Mouse (Mus musculus): Measurements from ENCODE around the gene Marc2.
A peak's percentile ranks its signal among the peaks of the same experiment; 100 is the strongest.

Gene Marc2

GRCm38 (mm10) chr1:184808418-184809012 lies 37.7 kb downstream of the Marc2 start:
- DNase-seq (ENCODE audit: low spot score in 2 of 2) = no peak

- no peak for DNase-seq (ENCODE audit: low spot score in 2 of 2)
Measured at GRCm38 (mm10) chr1:184807627-184808417, 38.4 kb downstream of the Marc2 start.

GRCm38 (mm10) chr1:184807123-184807522 lies 39.1 kb downstream of the Marc2 start:
- no peak for DNase-seq (ENCODE audit: low spot score in 2 of 2)

- no peak for DNase-seq (ENCODE audit: low spot score in 2 of 2)
Measured at GRCm38 (mm10) chr1:184805749-184806148, 40.5 kb downstream of the Marc2 start.

GRCm38 (mm10) chr1:184793163-184793876 lies 52.9 kb downstream of the Marc2 start:
- peak; percentile 29 to 39 for DNase-seq (ENCODE audit: low spot score in 2 of 2)

GRCm38 (mm10) chr1:184791109-184791508 lies 55.1 kb downstream of the Marc2 start:
- no peak for DNase-seq (ENCODE audit: low spot score in 2 of 2)

GRCm38 (mm10) chr1:184786376-184787151 lies 59.7 kb downstream of the Marc2 start:
- no peak for DNase-seq (ENCODE audit: low spot score in 2 of 2)

- no peak for DNase-seq (ENCODE audit: low spot score in 2 of 2)
Measured at GRCm38 (mm10) chr1:184783641-184784040, 62.6 kb downstream of the Marc2 start.

- peak in 1 of 2 experiments; percentile 47 for DNase-seq (ENCODE audit: low spot score in 2 of 2)
Measured at GRCm38 (mm10) chr1:184782161-184782513, 64.1 kb downstream of the Marc2 start.

- no peak for DNase-seq (ENCODE audit: low spot score in 2 of 2)
Measured at GRCm38 (mm10) chr1:184781286-184782160, 64.7 kb downstream of the Marc2 start.

GRCm38 (mm10) chr1:184778157-184778556 lies 68.1 kb downstream of the Marc2 start:
- no peak for DNase-seq (ENCODE audit: low spot score in 2 of 2)

- no peak for DNase-seq (ENCODE audit: low spot score in 2 of 2)
Measured at GRCm38 (mm10) chr1:184777061-184777795, 69.0 kb downstream of the Marc2 start.

- DNase-seq (ENCODE audit: low spot score in 2 of 2) = no peak
Measured at GRCm38 (mm10) chr1:184775289-184775688, 71.0 kb downstream of the Marc2 start.

GRCm38 (mm10) chr1:184771891-184772249 lies 74.4 kb downstream of the Marc2 start:
- DNase-seq (ENCODE audit: low spot score in 2 of 2) = no peak

- peak; percentile 35 to 54 for DNase-seq (ENCODE audit: low spot score in 2 of 2)
Measured at GRCm38 (mm10) chr1:184771202-184771890, 74.9 kb downstream of the Marc2 start.

GRCm38 (mm10) chr1:184763866-184764265 lies 82.4 kb downstream of the Marc2 start:
- no peak for DNase-seq (ENCODE audit: low spot score in 2 of 2)
